Mouse (Mus musculus) forebrain, embryonic 14.5 days (tissue): Measurements from ENCODE around the gene Stk19. TPM values are rescaled to one million over a fixed set of nuclear protein-coding genes. Genes with fewer than 3 reads are reported as not detected.

Source experiments
- ATAC-seq: fragments of 200-750 bp; cut with Nextera tagmentation; 2 replicates; pipeline ENCODE4 v1.8.0; 2017; ENCODE audit warnings: mild to moderate bottlenecking, moderate library complexity
- DNase-seq: peaks from one replicate; pipeline ENCODE4 v3.0.0-alpha.2; 2015; ENCODE audit warnings: low spot score
- H3K27ac ChIP-seq: fragments of 300-500 bp; sonication (generic); 2 replicates; pipeline ENCODE4 v1.5.1; 2014; ENCODE audit warnings: low read depth, mild to moderate bottlenecking, control low read depth, low read length, moderate library complexity
- H3K27me3 ChIP-seq: fragments of 300-500 bp; sonication (generic); replicated peaks from 2 replicates; pipeline ENCODE4 v1.6.1; 2014; ENCODE audit warnings: low read length, control low read depth, mixed read lengths; ENCODE audit not compliant: control insufficient read depth, insufficient read depth
- H3K36me3 ChIP-seq: fragments of 300-500 bp; sonication (generic); 2 replicates; pipeline ENCODE4 v1.6.1; 2014; ENCODE audit warnings: low read length, control low read depth; ENCODE audit not compliant: control insufficient read depth, insufficient read depth
- H3K4me1 ChIP-seq: fragments of 300-500 bp; sonication (generic); 2 replicates; pipeline ENCODE4 v1.6.1; 2014; ENCODE audit warnings: antibody characterized with exemption, low read length, control low read depth; ENCODE audit not compliant: control insufficient read depth, insufficient read depth
- H3K4me2 ChIP-seq: fragments of 300-500 bp; sonication (generic); 2 replicates; pipeline ENCODE4 v1.6.1; 2014; ENCODE audit warnings: mild to moderate bottlenecking, control low read depth, low read length
- H3K4me3 ChIP-seq: fragments of 300-500 bp; sonication (generic); 2 replicates; pipeline ENCODE4 v1.5.1; 2014; ENCODE audit warnings: low read depth, low read length, control low read depth
- H3K9ac ChIP-seq: fragments of 300-500 bp; sonication (generic); 2 replicates; pipeline ENCODE4 v1.6.1; 2014; ENCODE audit warnings: mild to moderate bottlenecking, low read length, control low read depth, moderate library complexity
- H3K9me3 ChIP-seq: fragments of 300-500 bp; sonication (generic); replicated peaks from 2 replicates; pipeline ENCODE4 v1.6.1; 2016; ENCODE audit warnings: low read length, control low read depth, mixed read lengths; ENCODE audit not compliant: control insufficient read depth
- WGBS: fragments of 180-500 bp; shearing (Covaris S2); extraction: QIAGEN DNeasy Blood & Tissue Kit; methylation state at CpG from one replicate; pipeline ENCODE4 v1.1.7; 2014; 5-methylcytosine and 5-hydroxymethylcytosine counted together
- polyA plus RNA-seq: library from polyadenylated mRNA; unstranded; fragments of >200 nt; fragmentation: Nextera tagmentation; extraction: Ambion mirVana; gene quantifications from 2 replicates; pipeline ENCODE4 v1.2.1, GENCODE M21; 2014

Stk19 gene
- polyA plus RNA-seq: 31.7 and 33.8 TPM in 2 replicates

DNA sequence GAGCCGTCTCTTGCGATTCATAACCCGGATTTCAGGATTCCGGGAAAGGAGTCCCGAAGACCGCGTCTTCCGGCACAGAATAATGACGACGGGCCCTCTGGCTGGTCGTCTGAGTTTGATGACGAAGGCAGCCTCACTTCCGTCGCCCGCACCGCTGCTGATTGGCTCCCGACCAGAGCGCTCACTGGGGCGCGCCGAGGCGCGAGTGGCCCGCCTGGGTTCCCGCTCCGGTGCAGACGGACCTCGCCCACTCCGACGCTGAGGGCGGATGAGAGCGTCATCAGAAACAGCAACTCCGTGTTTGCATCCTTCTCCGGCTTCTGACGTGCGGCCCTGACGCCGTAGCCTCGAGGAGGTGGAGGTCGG lies at the start of gene Stk19, which contains the start of gene Dxo:
Gene Stk19 (minus strand): TSS at position 90 of the 366 bp plus-strand sequence.
Gene Dxo (plus strand): TSS at position 164 of the 366 bp plus-strand sequence.
- Histone ChIP-seq H3K27me3 (no peaks in the 10 kb centered on the region), H3K4me3 (peak within 1 kb of the TSS; percentile 73), H3K36me3 (peaks cover 45% of the 10 kb centered on the region), H3K9ac (peak within 1 kb of the TSS; percentile 80), H3K27ac (peak within 1 kb of the TSS; percentile 76), H3K9me3 (no peaks in the 10 kb centered on the region), H3K4me2 (peak within 1 kb of the TSS; percentile 99), H3K4me1 (peaks cover 13% of the 10 kb centered on the region)
- DNase-seq: peak; percentile 98
- under 1% methylated on average over 40 of the region's 40 CpGs for WGBS
- ATAC-seq: peak; percentile 93

DNA sequence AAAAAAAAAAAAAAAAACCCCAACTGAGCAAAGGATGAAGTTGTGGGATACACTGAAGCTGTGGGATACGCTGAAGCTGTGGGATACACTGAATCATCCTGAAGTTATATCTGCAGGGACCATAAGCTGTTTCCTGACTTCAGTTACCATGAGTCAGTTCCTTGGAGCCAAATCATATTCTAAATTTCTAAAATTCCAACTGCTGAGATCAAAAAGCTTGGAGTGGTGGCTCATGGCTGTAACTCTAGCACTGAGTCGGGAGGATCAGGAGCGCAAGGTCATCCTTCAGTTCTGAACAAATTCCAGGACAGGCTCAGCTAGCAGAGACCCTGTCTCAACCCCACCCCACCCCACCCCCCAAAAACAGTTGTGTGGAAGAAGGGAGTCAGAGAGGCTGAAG lies 48.9 kb upstream of the Stk19 start:
- no peak for ATAC-seq
- DNase-seq: no peak
- H3K4me2 ChIP-seq: no peak overlapping the region
- no peak overlapping the region for H3K4me3 ChIP-seq
- no peaks in the 10 kb centered on the region for H3K4me1 ChIP-seq
- H3K27me3 ChIP-seq: 0 out of 2 replicates have a peak, but pooled peaks cover 3% of the 10 kb centered on the region
- no peak overlapping the region for H3K9ac ChIP-seq
- H3K36me3 ChIP-seq: no peaks in the 10 kb centered on the region
- WGBS: 88% methylated on average over 3 of the region's 3 CpGs
- no peaks in the 10 kb centered on the region for H3K9me3 ChIP-seq
- H3K27ac ChIP-seq: no peak overlapping the region

DNA sequence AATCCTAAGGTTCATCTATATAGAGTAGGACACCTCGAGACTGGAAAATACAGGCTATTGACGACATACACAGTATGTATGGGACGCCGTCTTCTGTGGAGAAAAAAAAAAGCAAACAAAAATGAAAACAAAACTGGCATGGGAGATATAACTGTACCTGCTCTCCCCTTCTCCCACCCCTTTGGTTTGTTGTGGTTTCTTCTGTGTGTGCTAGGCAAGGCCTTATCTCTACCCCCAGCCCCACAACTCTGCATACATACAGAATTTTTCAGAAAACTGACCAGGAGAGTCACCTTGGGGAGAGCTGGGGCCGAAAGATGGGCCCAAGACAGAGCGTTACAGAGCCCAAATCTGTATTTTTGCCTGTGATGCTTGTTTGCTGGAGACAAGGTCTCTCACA lies 48.0 kb upstream of the Stk19 start:
- H3K4me3 ChIP-seq: no peak overlapping the region
- no peaks in the 10 kb centered on the region for H3K4me1 ChIP-seq
- no peak overlapping the region for H3K4me2 ChIP-seq
- 0 out of 2 replicates have a peak, but pooled peaks cover 3% of the 10 kb centered on the region for H3K27me3 ChIP-seq
- no peaks in the 10 kb centered on the region for H3K36me3 ChIP-seq
- no peak overlapping the region for H3K9ac ChIP-seq
- DNase-seq: no peak
- ATAC-seq: no peak
- no peaks in the 10 kb centered on the region for H3K9me3 ChIP-seq
- WGBS: 85% methylated on average over 6 of the region's 6 CpGs
- H3K27ac ChIP-seq: no peak overlapping the region

DNA sequence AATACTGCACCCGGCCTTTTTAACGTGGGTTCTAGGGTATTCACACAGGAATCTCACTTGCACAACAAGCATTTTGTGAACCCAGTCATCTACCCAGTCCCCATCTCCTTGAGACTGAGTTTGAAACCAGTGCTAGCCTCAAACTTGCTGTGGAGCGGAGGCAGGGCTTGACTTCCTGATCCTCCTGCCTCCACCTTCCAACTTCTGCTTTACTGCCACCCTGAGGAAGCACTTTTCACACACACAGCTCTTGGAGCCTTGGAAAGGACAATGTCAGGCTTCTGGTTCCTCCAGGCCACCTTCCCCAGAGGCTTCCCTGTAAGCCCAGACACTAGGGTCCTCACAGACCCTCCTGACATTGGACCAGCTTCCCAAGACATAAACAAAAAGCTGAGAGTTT lies 46.6 kb upstream of the Stk19 start:
- Histone ChIP-seq H3K27me3 (0 out of 2 replicates have a peak, but pooled peaks cover 3% of the 10 kb centered on the region), H3K4me3 (no peak overlapping the region), H3K27ac (no peak overlapping the region), H3K4me2 (no peak overlapping the region), H3K36me3 (no peaks in the 10 kb centered on the region), H3K9me3 (no peaks in the 10 kb centered on the region), H3K9ac (no peak overlapping the region), H3K4me1 (no peaks in the 10 kb centered on the region)
- ATAC-seq (no peak), DNase-seq (no peak)
- WGBS: 59% methylated on average over 3 of the region's 3 CpGs

DNA sequence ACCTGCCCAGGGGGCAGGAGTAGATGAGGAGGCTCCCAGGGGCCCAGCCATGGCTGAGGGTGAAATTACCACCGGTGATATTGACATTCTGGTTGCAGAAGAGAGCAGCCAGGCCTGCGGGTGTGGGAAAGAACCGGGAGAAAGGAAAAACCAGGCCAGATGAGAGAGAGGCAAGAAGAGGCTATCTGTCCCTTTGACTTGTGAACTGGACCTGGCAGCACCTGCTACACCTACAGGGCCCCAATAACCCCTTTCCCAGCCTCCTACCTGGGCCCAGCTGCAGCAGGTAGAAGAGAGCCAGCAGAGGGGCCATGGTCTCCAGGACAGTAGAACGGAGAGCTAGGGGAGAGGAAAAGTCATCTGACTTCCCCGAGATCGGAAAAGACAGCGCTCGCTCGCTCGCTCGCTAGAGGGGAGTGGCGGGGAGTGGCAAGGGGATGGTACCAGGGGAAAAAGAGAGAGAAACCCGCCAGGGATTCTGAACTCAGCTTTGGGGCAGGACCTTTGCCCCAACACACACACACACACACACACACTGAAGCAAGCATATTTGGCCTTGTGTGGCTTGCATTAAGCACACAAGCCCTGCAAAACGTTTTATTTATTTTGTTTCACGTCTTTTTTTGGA lies 45.1 kb upstream of the Stk19 start, which contains the start of gene Gm20547:
Gene Gm20547 (minus strand): TSS at position 360 of the 628 bp plus-strand sequence.
- Histone ChIP-seq H3K27me3 (0 out of 2 replicates have a peak, but pooled peaks cover 3% of the 10 kb centered on the region), H3K9me3 (no peaks in the 10 kb centered on the region), H3K4me2 (no peak within 1 kb of the TSS), H3K4me1 (no peaks in the 10 kb centered on the region), H3K9ac (0 out of 2 replicates have a peak within 1 kb of the TSS, but pooled peaks have one; percentile 25), H3K4me3 (no peak within 1 kb of the TSS), H3K36me3 (no peaks in the 10 kb centered on the region), H3K27ac (no peak within 1 kb of the TSS)
- DNase-seq: no peak
- ATAC-seq: no peak
- 6% methylated on average over 15 of the region's 15 CpGs for WGBS

DNA sequence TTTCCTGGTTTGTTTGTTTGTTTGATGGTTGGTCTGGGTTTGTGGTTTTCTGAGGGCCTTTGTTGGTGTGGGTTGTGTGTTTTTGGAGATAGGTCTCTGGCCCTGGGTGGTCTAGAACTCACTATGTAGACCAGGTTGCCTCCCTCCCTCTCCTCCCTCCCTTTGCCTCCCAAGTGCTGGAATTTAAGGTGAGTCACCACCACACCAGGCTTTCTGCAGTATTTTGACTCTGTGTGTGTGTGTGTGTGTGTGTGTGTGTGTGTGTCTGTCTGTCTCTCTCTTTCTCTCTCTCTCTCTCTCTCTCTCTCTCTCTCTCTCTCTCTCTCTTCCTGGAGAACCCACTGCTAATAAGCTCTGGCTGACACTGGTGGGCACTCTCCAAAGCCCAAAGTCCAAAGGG lies 44.4 kb upstream of the Stk19 start:
- DNase-seq (no peak), ATAC-seq (no peak)
- Histone ChIP-seq H3K4me1 (no peaks in the 10 kb centered on the region), H3K27me3 (0 out of 2 replicates have a peak, but pooled peaks cover 3% of the 10 kb centered on the region), H3K27ac (no peak overlapping the region), H3K9me3 (no peaks in the 10 kb centered on the region), H3K4me3 (no peak overlapping the region), H3K9ac (no peak overlapping the region), H3K4me2 (no peak overlapping the region), H3K36me3 (no peaks in the 10 kb centered on the region)

DNA sequence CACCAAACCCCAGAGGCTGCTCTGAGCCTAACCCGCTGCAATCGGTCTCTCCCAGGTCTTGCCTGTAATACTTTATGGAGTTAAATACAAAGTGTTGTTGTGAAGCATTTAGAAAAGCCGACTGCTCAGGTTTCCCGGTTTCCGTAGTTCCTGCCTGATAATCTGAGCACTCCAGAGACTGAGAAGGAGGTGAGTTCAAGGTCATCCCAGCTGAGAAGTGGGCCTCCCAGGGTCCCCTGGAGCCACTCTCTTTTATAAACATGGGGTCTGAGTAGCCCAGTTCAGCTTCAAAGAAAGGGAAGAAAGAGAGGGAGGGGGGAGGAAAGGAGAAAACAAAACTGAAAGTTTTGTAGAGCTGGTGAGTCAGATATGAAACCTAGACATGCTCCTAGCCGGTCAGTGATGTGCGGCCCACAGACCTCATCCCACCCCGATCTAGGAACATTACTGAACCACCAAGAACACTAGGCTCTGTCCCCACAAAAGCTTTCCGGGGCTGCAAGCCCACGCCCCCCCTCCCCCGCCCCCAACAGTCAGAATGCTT lies 42.7 kb upstream of the Stk19 start, which contains the start of gene Zbtb12:
Gene Zbtb12 (plus strand): TSS at position 148 of the 544 bp plus-strand sequence.
- DNase-seq (no peak), ATAC-seq (no peak)
- no peak within 1 kb of the TSS for H3K4me2 ChIP-seq
- no peak within 1 kb of the TSS for H3K4me3 ChIP-seq
- H3K36me3 ChIP-seq: no peaks in the 10 kb centered on the region
- no peak within 1 kb of the TSS for H3K27ac ChIP-seq
- H3K9ac ChIP-seq: no peak within 1 kb of the TSS
- WGBS: 71% methylated on average over 11 of the region's 11 CpGs
- no peaks in the 10 kb centered on the region for H3K9me3 ChIP-seq
- H3K4me1 ChIP-seq: no peaks in the 10 kb centered on the region
- 0 out of 2 replicates have a peak, but pooled peaks cover 3% of the 10 kb centered on the region for H3K27me3 ChIP-seq

DNA sequence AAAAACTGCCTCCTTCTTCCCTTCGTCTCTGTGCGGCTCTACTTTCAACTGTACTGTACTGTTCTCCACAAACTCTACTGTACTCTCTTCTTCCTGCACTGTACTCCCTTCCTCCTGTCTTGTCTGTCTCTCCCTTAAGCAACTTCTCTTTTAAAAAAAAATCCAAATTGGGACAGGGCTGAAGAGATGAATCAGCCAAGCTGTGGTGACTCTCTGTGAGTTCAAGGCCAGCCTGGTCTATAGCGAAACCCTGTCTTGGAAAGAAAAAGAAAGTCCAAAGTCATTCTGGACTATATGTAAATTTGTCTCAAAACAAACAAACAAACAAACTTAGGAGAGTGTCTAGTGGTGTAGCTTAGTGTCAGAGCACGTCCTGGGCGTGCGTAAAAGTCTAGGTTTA lies 37.6 kb upstream of the Stk19 start:
- Histone ChIP-seq H3K9ac (no peak overlapping the region), H3K4me1 (no peaks in the 10 kb centered on the region), H3K9me3 (no peaks in the 10 kb centered on the region), H3K27ac (no peak overlapping the region), H3K4me3 (no peak overlapping the region), H3K36me3 (no peaks in the 10 kb centered on the region), H3K4me2 (no peak overlapping the region), H3K27me3 (no peaks in the 10 kb centered on the region)
- DNase-seq: no peak
- ATAC-seq: no peak
- 93% methylated on average over 6 of the region's 6 CpGs for WGBS

DNA sequence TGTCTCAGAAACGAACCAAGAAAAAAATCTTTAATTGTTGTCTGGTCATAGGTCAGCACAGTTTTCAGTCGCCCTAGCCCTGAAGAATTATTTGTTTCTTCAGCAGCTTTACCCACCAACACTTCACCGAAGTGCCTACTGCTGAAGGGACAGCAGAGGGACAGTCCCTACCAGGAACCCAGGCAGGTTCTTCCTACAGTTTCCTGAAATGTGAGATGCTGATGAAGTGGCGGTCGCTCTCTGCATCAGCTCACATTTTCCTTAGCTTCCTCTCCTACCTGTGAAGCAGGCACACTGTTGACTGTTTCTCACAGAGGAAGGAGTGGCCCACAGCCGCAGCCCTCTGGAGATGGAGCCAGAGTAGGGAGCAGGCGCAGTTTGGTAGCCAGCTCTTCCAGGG lies 29.2 kb upstream of the Stk19 start:
- DNase-seq (no peak), ATAC-seq (no peak)
- 66% methylated on average over 7 of the region's 7 CpGs for WGBS

More for the DNA sequence above, 29.2 kb upstream of the Stk19 start:
- H3K4me1 ChIP-seq: no peaks in the 10 kb centered on the region
- no peaks in the 10 kb centered on the region for H3K9me3 ChIP-seq
- no peak overlapping the region for H3K9ac ChIP-seq
- no peak overlapping the region for H3K4me3 ChIP-seq
- no peaks in the 10 kb centered on the region for H3K36me3 ChIP-seq
- no peaks in the 10 kb centered on the region for H3K27me3 ChIP-seq
- H3K4me2 ChIP-seq: no peak overlapping the region
- H3K27ac ChIP-seq: no peak overlapping the region
